Mouse (Mus musculus): ENCODE measurements around the gene Upk3b. TPM values are rescaled to one million over a fixed set of nuclear protein-coding genes. Genes with fewer than 3 reads are reported as not detected.
"Not testable (repeated sequence)": the region's sequence is repeated elsewhere in the genome, so short reads cannot be mapped to it uniquely, and the experiment has no call there.

Gene Upk3b
- total RNA-seq, 2 experiments from 2014 or later, result not detected

DNA sequence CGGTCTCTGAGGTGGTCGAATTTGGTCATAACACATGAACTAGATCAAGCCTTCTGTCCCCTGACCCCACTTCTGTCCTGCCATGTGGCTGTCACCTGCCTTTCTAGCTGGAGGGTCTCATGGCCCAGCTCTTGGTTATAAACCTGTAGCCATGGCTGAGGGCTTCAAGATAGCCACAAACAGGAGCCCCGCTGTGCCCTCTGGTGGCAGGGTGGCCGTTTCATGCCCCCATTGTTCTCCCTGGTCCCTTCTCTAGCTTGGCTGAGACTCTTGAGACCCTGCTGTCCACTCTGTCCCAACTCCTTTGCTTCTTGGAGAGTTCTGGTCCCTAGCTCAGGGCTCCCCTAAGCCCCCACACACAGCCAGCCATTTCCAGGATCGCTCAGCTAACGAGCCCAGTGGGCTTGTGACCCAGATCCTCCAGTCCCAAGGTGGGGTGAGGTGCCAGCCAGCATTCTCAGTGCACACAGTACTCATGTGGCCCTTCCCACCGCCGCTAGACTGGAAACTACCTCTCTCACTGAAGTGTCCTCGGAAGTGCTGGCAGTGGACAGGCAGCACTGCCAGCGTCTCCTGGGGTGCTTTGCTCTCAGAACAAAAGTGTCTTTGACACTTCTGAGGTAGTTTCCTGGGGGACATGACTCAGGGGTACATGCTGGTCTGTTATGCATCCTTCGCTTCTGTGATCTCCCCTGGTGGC, 10.5 kb upstream of the Upk3b start:
- ATAC-seq (replicated peaks; ENCODE audit: low FRiP score, poor library complexity, severe bottlenecking), result no peak

DNA sequence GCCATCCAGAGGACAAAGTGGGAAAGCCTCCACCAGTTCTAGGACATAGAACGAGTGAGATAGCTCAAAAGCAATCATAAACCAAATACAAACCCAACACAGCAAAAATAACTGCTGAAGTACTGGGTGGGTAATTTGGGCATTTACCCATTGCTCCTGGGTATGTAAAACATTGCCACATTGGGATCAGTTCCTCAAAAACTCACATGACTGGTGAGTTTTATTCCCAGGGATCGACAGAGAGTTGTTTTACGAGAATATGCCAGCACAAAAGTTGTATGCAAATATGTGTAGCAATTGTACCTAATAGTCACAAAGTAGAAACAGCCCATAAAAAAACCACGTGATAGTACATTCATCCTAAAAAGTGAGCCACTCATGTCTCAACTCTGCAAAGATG, 3.4 kb upstream of the Upk3b start:
- no peak for ATAC-seq (replicated peaks; ENCODE audit: low FRiP score, poor library complexity, severe bottlenecking)

DNA sequence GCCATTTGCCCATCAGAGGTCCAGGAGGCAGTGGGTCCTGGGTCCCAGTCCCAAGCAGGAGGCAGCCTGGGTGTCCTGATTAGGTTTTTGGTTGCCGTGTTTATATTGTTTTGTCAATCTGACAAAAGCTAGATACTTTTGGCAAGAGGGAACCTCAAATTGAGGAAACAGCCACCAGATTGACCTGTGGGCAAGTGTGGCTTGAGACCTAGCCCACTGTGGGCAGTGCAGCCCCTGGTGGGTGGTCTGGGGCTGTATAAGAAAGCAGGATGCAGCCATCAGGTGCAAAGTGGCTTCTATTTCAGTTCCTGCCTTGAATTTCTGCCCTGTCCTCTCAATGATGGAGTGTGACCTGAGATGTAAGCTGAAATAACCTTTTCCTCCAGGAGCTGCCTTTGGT, 3.0 kb upstream of the Upk3b start:
- ATAC-seq (replicated peaks; ENCODE audit: low FRiP score, poor library complexity, severe bottlenecking), result no peak

DNA sequence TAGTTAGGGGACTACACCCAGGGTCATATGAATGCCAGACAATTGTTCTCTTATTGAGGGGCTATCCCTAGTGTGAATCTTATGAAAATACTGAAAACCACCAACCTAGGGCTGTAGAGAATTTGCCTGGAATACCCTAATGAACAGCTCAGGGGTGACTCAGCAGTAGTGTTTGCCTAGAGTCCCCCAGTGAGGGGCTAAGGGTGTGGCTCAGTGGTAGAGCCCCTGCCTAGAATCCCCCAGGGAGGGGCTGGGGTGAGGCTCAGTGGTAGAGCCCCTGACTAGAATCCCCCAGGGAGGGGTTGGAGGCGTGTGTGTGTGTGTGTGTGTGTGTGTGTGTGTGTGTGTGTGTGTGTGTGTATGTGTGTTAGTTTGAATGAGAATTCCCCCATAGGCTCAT, 1.6 kb upstream of the Upk3b start:
- no peak for ATAC-seq (replicated peaks; ENCODE audit: low FRiP score, poor library complexity, severe bottlenecking)

DNA sequence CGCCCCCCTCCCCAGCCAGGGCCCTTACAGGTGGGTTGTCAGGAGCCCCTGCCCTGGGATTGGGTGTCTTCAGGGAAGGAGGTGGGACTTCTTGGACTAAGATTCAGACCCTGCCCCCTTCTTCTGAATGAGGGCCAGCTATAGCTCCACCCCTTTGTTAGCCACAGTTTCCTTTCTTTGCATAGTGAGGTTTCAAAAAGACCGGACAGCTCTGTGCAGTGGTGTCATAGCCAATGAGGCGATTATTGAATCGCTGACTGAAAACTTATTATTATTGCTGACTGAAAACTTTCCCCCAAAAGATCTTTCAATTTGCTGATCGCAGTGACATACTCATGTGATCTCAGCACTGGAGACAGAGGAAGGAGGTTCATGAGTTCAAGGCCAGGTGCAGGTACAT, 1.9 kb downstream of the Upk3b start:
- ATAC-seq (replicated peaks; ENCODE audit: low FRiP score, poor library complexity, severe bottlenecking), result no peak

DNA sequence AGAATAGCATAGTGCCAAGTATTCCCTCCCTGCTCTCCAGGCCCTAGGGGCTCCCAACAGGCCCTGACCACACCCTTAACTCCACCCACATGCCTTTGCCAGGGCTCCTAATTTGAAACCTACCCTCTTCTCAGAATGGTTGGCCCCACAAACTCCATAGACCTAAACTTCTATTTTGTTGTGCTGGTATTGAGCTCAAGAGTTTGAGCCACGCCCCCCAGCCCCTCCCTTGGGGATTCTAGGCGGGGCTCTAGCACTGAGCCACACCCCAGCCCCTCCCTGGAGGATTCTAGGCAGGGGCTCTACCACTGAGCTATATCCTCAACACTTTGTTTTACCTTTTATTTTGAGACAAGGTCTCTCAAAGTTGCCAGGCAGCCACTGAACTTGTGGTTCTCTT, 3.0 kb downstream of the Upk3b start:
- ATAC-seq (replicated peaks; ENCODE audit: low FRiP score, poor library complexity, severe bottlenecking), result no peak

DNA sequence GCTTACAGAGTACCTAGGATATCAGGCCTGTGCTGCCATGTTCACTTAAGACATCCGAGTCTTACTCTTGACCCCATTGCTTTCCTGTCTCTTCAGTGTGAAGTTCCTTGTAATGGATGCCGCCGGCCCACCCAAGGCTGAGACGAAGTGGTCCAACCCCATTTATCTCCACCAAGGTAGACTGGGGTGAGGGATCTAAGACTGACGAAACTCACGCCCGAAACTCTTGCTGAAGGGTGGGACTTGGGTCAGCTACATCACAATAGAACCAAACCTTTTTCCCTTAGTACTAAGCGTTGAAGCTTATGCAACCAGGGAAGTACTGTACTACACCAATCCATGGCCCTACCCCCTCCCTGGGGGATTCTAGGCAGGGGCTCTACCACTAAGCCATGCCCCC, 3.4 kb downstream of the Upk3b start:
- no peak for ATAC-seq (replicated peaks; ENCODE audit: low FRiP score, poor library complexity, severe bottlenecking)

DNA sequence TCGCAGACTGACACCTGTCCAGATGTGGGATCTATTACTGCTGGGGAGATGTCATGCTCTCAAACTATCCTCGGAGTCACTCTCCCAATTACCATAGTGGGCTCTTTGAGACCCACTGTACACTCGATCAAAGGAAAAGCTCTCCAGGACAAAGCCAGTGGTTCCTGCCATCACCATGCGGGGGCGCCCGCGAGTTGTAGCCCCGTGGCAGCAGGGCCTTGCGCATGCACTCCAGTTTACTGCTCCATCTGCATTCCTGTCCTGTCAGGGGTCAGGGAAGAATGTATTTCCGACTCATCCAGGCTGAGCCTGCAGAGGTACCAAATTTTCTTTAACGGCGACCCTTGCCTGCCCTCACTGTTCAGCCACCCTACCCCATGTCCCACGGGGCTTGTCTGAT, 6.6 kb downstream of the Upk3b start:
- ATAC-seq (replicated peaks; ENCODE audit: low FRiP score, poor library complexity, severe bottlenecking), result no peak

DNA sequence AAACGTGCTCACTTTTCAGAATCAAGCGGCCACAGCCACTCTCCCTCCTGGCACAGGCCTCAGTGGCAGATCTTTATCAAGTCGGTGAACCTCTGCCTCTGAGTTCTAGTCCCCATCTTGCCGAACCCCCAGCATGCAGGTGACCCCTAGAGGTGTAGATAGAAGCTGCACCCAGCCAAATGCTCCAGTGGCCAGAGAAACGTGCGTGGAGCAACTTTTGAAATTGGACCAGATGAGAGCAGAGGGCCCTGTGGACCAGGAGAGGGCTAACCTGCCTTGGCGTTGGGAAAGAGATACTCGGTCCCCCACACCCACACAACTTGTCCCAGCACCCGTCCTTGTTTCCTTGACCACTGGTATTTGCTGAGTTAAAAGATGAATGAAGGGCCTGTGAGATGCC, 7.1 kb downstream of the Upk3b start:
- no peak for ATAC-seq (replicated peaks; ENCODE audit: low FRiP score, poor library complexity, severe bottlenecking)

DNA sequence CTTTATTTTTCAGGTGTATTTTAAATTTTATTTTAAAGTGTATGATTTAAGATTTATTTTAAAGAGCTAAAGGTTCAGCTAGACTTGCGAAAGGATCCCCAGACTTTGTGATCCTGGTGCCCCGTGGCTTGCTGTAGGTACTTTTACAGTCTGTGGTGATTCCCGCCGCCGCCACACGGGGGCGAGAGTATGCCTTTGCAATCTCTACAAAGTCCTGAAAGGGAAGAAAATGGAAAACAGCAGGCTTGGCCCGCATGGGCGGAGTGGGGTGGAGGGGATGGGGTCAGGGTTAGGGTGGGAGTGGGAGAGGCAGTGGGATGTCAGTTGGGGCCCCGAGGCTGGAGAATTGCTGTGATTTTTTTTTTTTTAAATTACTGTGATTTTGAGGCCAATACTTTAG, 7.7 kb downstream of the Upk3b start:
- peak; percentile 52; the same call in 1 of the 2 replicates for ATAC-seq (replicated peaks; ENCODE audit: low FRiP score, poor library complexity, severe bottlenecking)

DNA sequence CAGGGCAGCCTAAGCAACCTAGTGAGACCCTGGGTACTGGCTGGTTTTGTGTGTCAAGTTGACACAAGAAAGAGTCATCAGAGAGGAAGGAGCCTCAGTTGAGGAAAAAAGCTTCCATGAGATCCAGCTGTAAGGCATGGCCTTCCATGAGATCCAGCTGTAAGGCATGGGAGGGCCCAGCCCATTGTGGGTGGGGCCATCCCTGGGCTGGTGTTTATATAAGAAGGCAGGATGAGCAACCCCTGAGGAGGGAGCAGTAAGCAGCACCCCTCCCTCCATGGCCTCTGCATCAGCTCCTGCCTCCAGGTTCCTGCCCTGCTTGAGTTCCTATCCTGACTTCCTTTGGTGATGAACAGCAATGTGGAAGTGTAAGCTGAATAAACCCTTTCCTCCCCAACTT, 10.2 kb downstream of the Upk3b start:
- not testable (repeated sequence) for ATAC-seq (replicated peaks; ENCODE audit: low FRiP score, poor library complexity, severe bottlenecking)

DNA sequence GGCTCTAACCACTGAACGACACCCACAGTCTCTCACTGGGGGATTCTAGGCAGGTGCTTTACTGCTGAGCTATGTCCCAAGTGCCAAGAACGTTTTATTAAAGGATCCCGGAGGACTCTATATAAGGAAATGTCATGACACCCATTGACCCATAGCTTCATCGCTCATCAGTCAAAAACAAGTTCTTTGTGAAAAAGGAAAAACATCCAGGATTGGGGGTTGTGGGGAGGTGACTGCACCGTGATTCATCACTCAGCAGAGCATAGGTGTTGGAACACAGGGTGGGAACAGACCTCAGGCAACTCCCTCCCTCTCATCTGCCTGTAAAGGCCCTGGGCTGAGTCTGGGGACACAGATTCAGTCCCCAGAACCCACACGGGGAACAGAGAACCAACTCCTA, 11.6 kb downstream of the Upk3b start:
- ATAC-seq (replicated peaks; ENCODE audit: low FRiP score, poor library complexity, severe bottlenecking), result no peak

DNA sequence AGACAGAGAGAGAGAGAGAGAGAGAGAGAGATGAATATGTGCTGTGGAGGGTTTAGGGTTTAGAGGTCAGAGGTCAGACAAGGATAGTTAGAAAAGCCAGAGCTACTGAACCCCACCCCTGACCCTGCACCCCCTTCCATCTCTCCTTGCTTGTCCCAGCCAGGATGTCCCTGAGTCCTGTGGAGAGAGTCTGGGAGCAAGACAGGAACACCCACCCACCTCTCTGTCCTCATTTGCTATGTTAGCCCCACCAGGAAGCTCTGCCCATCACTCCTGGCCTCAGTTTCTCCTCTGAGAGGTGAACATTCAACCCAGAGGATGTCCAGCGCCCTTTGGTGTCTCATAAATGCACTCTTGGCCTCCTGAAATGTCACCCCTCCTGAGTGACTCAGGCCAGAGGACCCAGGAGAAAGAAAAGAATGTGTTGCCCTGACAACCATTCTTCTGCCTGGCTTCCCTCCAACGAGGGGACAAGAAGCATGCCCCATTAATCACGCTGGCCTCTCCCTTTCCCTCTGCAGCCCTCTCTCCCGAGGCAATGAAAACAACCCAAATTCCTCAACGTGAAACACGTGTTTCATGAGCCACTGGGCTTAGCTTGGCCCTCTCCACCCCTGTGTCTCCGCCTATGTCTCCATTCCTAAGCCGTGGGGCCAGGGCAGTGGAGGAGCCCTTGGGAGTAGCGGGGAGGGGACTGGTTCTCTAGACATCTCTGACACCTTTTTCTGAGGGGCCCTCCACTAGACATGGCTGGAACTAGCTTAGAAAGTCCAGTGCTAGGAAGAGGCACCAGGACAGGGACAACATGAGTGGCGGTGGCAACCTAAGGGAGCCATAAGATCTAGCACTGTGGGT, 13.2 kb downstream of the Upk3b start:
- no peak for ATAC-seq (replicated peaks; ENCODE audit: low FRiP score, poor library complexity, severe bottlenecking)

DNA sequence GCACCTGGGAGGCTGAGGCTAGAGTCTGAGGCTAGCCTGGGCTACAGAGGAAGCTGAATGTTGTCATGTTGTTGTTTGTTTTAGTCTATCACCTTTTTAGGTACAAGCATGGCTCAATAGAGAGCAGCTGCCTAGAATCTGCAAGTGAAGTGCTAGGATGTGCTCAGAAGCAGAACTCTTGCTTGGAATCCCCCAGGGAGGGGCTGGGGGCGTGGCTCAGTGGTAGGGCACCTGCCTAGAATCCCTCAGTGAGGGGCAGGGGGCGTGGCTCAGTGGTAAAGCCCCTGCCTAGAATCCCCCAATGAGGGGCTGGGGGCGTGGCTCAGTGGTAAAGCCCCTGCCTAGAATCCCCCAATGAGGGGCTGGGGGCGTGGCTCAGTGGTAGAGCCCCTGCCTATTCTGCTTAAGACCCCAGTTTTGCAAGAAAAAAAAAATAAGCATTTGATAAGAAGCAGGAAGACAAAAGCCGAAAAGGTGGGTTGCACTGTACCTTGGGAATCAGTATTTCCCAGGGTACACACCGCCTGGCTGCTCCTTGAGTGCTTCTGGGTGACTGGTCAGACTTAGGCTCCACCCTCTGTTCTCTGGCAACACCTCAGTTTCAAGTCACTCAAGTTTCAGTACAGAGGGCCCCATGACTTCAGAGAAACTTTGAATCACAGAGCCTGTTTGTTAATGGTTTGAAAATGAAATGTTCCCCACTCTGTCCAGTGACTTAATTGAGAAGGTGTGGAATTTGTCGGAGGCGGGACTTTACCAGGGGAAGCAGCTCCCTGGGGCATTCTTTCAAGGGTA, 14.8 kb downstream of the Upk3b start:
- no peak for ATAC-seq (replicated peaks; ENCODE audit: low FRiP score, poor library complexity, severe bottlenecking)

DNA sequence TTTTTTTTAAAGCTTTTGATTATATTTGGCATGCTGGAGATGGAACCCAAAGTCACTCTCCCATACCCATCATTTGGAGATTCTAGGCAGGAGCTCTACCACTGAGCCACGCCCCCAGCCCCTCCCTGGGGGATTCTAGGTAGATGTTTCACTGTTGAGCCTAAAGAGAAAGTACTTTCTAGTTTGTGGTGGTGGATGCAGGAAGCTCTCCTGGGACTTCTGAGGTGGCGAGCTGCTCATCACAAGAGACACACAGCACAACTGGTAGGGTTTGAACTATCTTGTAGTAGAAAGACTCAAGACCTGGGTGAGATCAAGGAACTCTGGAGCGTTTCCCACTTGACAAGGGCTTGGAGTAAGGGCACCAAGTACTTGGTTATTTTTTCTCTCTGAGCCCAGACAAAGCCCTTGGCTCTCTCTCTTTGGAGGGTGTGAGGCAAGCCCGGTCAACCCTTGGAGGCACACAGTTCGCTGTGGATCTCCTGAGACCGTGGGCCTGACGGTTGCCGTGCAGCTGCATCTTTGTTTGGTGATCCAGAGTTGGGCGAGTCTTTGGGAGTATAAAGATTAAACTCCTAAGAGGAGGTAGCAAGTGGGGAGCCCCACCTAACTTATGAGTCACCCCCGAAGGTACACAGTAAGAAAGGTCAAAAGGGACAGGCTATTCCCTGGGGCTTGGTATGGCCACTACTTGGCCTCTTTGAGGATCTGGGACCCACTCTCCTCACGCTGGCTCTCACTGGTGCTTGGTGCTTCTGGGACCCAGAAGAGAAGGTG, 16.2 kb downstream of the Upk3b start, which contains the start of gene Upk3bl:
Gene Upk3bl, plus strand, starts transcription at position 192 of the 777 bp plus-strand sequence.
- ATAC-seq (replicated peaks; ENCODE audit: low FRiP score, poor library complexity, severe bottlenecking), result no peak

DNA sequence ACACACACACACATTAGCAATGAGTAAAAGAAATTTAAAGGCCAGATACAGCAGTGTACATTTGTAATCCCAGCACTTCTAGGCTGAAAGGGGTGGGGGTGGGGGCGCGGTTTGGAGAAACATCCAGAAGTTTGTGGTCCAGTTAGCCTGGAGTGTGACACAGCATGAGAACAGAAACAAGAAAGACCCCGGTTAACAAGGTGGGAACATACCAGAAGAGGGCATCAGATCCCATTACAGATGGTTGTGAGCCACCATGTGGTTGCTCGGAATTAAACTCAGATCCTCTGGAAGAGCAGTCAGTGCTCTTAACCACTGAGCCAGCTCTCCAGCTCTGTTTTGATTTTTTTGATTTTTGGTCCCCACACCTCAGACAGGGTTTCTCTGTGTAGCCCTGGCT, 17.8 kb downstream of the Upk3b start:
- ATAC-seq (replicated peaks; ENCODE audit: low FRiP score, poor library complexity, severe bottlenecking), result no peak

DNA sequence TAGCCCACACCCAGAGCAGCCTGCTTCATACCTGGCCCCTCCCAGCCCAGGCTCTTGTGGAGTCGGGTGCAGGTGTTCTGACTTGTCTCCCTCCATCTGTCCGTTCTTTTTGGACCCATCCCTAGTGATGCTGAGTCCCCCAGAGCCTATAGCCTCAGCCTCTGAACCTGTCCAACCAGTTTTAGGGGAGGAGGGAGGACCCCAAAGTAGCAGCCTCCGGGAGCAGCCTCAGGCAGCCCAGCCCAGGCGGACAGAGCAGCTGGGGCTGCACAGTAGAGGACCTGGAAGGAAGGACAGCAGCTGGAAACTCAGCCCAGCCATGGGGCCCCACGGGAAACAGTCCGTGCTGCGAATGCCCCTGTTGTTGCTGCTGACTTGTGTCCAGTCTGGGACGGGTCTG, 18.8 kb downstream of the Upk3b start:
- no peak for ATAC-seq (replicated peaks; ENCODE audit: low FRiP score, poor library complexity, severe bottlenecking)

DNA sequence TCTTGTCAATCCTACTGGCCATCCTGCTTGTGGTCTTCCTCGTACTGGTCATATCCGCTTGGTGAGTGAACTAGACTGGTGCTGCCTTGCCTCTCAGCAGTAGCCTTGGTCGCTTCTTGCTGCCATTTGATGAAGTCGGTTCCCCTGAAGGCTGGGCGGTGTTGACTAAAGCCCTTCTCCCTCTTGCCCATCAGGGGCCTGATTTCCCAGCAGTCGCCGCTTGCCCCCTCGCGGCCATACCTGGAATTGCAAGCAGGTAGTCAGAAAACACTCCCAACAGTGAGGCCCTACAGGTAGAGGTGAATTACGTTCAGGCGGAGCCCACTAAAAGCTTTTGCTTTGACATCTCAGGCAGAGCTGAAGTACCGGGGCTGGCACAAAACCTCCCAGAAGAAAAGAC, 23.3 kb downstream of the Upk3b start:
- ATAC-seq (replicated peaks; ENCODE audit: low FRiP score, poor library complexity, severe bottlenecking), result no peak; the same call in 1 of the 2 replicates

DNA sequence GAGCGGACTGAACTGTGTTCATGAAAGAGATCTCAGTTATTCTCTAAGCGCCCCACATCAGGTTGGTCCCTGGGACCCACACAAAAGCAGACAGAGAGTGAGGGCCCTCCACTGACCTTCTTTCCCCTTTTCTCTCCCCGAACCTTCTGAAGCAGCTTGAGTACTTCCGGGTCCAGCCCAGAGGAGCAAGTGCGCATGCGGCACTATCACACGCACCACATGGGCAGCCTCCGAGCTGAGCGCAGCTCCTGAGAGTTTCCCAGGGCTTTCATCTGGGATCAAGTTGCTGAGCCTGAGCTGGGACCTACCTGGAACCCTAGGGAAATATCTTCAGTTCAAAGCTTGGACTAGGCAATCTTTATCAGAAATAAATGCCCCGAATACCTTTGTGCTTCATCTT, 25.6 kb downstream of the Upk3b start:
- ATAC-seq (replicated peaks; ENCODE audit: low FRiP score, poor library complexity, severe bottlenecking), result no peak

Measured in erythroid progenitor cell, adult 5-6 weeks (primary cell).